Mouse (Mus musculus): ENCODE results near the gene Ctbs. TPM values are rescaled to one million over a fixed set of nuclear protein-coding genes. Genes with fewer than 3 reads are reported as not detected.

The Ctbs gene
- polyA plus RNA-seq (2015; fragmentation: Nextera tagmentation; extraction: Ambion mirVana) = 10.0 and 11.1 TPM in 2 replicates

DNA sequence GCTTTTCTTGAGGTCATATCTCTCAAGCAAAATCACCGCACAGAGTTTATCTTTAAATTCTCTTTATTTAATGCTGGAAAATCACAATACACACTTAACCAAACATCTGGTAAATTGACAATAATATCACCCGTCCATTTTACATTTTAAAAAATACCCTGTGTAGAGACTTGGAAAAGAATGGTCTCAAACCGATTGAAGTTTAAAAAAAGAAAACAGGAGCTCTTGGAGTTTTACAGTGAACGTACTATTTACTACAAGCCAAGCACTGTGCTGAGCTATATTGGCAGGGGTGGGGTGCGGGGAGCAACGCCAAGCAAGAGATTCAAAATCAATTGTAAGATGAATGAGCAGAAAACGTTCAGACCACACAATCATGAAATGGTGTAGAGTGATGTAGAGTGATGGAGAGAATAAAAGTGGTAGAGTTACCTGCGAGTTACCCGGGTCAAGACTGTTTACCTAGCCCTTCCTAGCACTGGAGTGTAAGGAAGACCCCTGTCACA is at the start of gene Ctbs:
TSS of gene Ctbs (plus strand) at position 51 of the 506 bp plus-strand sequence.
- WGBS = 40% methylated on average over 9 of the region's 9 CpGs
- Histone ChIP-seq H3K4me1 (peaks cover 14% of the 10 kb centered on the region), H3K9ac (peak within 1 kb of the TSS; percentile 64), H3K27me3 (no peaks in the 10 kb centered on the region), H3K36me3 (0 out of 2 replicates have a peak, but pooled peaks cover 3% of the 10 kb centered on the region), H3K9me3 (no peaks in the 10 kb centered on the region), H3K4me2 (peak within 1 kb of the TSS; percentile 69), H3K27ac (peak within 1 kb of the TSS; percentile 93), H3K4me3 (peak within 1 kb of the TSS; percentile 60)
- no peak for ATAC-seq (ENCODE audit: borderline replicate concordance, extremely low read depth, low FRiP score, low TSS enrichment)

DNA sequence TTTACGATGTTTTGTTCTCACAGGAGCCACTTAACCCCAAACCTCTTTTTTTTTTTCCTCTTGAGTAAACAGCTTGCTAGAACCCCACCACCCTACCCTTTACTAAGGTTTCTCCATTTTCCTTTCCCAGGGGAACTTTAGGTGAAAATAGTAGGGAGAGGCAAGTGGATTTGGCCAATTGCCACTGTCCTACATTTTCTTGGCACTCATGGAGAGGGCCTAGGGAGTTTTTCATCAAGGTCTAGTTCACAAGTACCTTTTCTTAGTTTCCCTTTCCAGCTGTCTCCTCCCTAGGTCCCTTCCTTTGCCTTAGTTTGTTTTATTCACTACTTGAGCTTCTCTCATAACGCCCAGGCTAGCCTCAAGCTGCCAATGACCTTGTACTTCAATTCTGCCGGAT is 45.8 kb upstream of the Ctbs start:
- Histone ChIP-seq H3K36me3 (no peaks in the 10 kb centered on the region), H3K9me3 (no peaks in the 10 kb centered on the region), H3K4me3 (peak overlapping the region; percentile 93), H3K27ac (peak overlapping the region; percentile 86), H3K9ac (peak overlapping the region; percentile 43), H3K27me3 (no peaks in the 10 kb centered on the region), H3K4me2 (peak overlapping the region; percentile 94), H3K4me1 (peaks cover 23% of the 10 kb centered on the region)
- no peak; the same call in 1 of the 2 replicates for ATAC-seq (ENCODE audit: borderline replicate concordance, extremely low read depth, low FRiP score, low TSS enrichment)
- 27% methylated on average over 3 of the region's 3 CpGs for WGBS

- H3K4me2 ChIP-seq = peak within 1 kb of the TSS; percentile 94
- H3K4me3 ChIP-seq = peak within 1 kb of the TSS; percentile 93
- peak; percentile 96 for ATAC-seq (ENCODE audit: borderline replicate concordance, extremely low read depth, low FRiP score, low TSS enrichment)
- H3K9ac ChIP-seq = peak within 1 kb of the TSS; percentile 85
- H3K27ac ChIP-seq = peak within 1 kb of the TSS; percentile 86
- H3K36me3 ChIP-seq = no peaks in the 10 kb centered on the region
- peaks cover 23% of the 10 kb centered on the region for H3K4me1 ChIP-seq
- no peaks in the 10 kb centered on the region for H3K27me3 ChIP-seq
- H3K9me3 ChIP-seq = no peaks in the 10 kb centered on the region
- under 1% methylated on average over 92 of the region's 100 CpGs for WGBS
These were observed 45.0 kb upstream of the Ctbs start, which contains the start of gene Ssx2ip for GRCm38 (mm10) chr3:146404311-146405201. Ssx2ip (plus strand) TSS chr3:146404642.

DNA sequence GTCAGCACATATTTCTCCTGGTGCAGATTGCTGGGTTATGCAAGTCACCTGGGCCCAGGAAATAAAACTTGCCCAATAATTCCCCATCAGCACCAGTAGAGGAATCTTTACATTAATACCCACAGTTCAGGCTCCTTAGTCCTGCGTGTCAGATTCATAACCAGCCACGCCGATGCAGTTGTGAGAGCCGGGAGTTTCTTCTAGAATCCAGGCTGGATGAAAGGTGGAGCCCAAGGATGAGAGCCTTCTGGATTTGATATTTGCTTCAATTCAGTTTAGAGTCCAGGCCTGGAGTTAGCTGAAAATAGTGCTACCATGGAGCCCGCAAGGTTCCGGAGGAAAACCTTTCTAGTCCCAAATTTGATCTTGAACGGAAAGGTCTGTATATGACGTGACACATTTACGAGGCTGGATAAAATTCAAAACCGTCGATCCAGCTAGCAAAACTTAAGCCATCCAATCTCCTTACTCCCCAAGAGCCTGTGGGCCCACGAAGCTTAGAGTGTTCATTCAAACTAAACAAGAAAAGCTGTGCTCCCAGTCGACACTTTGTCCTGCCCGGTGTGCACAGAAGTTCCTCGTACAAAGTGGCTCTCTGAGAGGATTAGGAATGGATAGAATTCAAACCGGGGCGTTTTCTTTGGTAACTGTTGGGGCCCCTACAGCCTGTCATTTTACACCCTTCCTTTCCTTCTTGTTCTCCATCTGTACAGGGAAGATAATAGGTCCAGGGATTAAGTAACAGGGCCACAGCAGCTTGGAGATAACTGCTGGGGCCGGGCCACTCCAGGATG is 44.2 kb upstream of the Ctbs start:
- H3K27ac ChIP-seq = peak overlapping the region; percentile 86
- peak overlapping the region; percentile 94 for H3K4me2 ChIP-seq
- H3K4me1 ChIP-seq = peaks cover 29% of the 10 kb centered on the region
- no peak for ATAC-seq (ENCODE audit: borderline replicate concordance, extremely low read depth, low FRiP score, low TSS enrichment)
- H3K4me3 ChIP-seq = peak overlapping the region; percentile 93
- H3K36me3 ChIP-seq = no peaks in the 10 kb centered on the region
- H3K27me3 ChIP-seq = no peaks in the 10 kb centered on the region
- no peaks in the 10 kb centered on the region for H3K9me3 ChIP-seq
- WGBS = 27% methylated on average over 18 of the region's 18 CpGs
- H3K9ac ChIP-seq = peak overlapping the region; percentile 85

DNA sequence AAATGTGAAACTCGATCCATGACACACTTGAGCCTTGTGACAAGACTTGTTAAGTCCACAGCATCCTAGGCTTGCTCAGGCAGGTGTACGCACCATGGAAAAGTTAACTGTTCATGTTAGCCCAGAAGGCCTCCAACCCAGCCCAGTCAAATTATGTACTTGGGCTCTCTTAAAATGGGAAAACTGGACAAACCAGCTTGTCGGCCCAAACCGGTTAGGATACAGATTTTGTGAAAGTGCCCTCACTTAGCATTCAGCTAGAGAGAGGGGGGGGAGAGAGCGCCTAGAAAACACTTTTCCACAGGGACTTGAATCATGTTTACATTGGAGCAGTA is 43.6 kb upstream of the Ctbs start:
- Histone ChIP-seq H3K4me2 (peak overlapping the region; percentile 94), H3K9me3 (no peaks in the 10 kb centered on the region), H3K4me3 (peak overlapping the region; percentile 93), H3K36me3 (no peaks in the 10 kb centered on the region), H3K27ac (peak overlapping the region; percentile 86), H3K4me1 (peaks cover 32% of the 10 kb centered on the region), H3K9ac (no peak overlapping the region), H3K27me3 (no peaks in the 10 kb centered on the region)
- 44% methylated on average over 5 of the region's 5 CpGs for WGBS
- peak; percentile 43 for ATAC-seq (ENCODE audit: borderline replicate concordance, extremely low read depth, low FRiP score, low TSS enrichment)

DNA sequence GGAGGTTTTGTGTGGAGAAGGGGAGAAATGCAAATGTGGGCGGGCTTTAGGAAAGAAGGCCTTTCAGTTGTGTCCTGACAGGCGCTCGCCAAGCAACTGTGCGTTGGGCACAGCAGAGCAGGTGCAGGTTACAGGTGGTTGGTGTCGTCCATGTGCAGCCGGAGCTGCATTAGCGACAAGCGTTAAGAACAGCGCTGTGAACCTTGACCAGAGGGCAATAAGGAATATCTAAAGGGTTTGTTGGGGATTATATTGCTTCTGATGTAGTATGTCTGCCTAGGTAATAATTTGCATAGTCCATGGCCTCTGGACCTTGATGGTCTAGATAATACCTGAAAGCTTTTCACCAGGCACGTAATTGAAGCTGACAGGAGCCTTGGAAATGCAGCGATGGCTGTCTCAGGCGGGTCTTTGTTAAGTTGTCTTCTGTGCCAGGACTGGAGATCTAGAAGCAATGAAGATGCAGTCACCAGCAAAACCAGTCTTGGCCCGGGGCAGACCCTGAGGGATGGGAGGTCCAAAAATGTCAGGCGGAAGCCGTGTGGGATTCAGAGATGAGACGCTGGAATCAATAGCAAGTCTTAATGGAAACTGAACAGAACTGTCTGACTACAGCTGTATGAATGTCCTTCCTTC is 42.4 kb upstream of the Ctbs start:
- H3K4me1 ChIP-seq = peaks cover 35% of the 10 kb centered on the region
- no peak overlapping the region for H3K27ac ChIP-seq
- H3K4me3 ChIP-seq = no peak overlapping the region
- no peaks in the 10 kb centered on the region for H3K36me3 ChIP-seq
- 65% methylated on average over 16 of the region's 16 CpGs for WGBS
- ATAC-seq (ENCODE audit: borderline replicate concordance, extremely low read depth, low FRiP score, low TSS enrichment) = no peak
- H3K4me2 ChIP-seq = peak overlapping the region; percentile 94
- H3K9ac ChIP-seq = no peak overlapping the region
- no peaks in the 10 kb centered on the region for H3K27me3 ChIP-seq
- no peaks in the 10 kb centered on the region for H3K9me3 ChIP-seq

DNA sequence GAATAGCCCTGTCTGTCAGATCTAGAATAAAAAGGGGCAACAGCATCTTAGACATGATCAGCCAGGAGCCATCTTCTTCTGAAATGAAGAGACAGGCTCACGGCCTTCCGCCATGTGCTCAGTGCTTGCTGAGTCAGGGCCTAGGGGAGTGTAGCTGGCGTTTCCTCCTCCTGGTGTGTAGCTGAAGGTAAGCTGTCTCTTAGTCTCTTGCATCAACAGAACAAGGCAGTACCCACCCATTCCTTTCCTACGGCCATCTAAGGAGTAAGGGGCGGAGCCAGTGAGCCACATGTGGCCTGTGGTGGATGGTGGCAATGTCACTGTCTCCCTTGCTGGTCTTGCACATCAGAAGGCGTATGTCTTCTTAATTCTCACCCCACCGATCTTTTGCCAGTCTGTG is 39.5 kb upstream of the Ctbs start:
- no peak overlapping the region for H3K4me2 ChIP-seq
- no peaks in the 10 kb centered on the region for H3K9me3 ChIP-seq
- H3K36me3 ChIP-seq = no peaks in the 10 kb centered on the region
- no peak overlapping the region for H3K9ac ChIP-seq
- peaks cover 31% of the 10 kb centered on the region for H3K4me1 ChIP-seq
- H3K27ac ChIP-seq = no peak overlapping the region
- H3K4me3 ChIP-seq = no peak overlapping the region
- no peak for ATAC-seq (ENCODE audit: borderline replicate concordance, extremely low read depth, low FRiP score, low TSS enrichment)
- 78% methylated on average over 7 of the region's 7 CpGs for WGBS
- H3K27me3 ChIP-seq = no peaks in the 10 kb centered on the region

- Histone ChIP-seq H3K27ac (no peak overlapping the region), H3K27me3 (no peaks in the 10 kb centered on the region), H3K4me3 (no peak overlapping the region), H3K9ac (no peak overlapping the region), H3K9me3 (no peaks in the 10 kb centered on the region), H3K36me3 (no peaks in the 10 kb centered on the region), H3K4me2 (no peak overlapping the region), H3K4me1 (peaks cover 21% of the 10 kb centered on the region)
- WGBS = 86% methylated on average over 2 of the region's 2 CpGs
- no peak for ATAC-seq (ENCODE audit: borderline replicate concordance, extremely low read depth, low FRiP score, low TSS enrichment)
These were observed 37.6 kb upstream of the Ctbs start for GRCm38 (mm10) chr3:146412008-146412407.

DNA sequence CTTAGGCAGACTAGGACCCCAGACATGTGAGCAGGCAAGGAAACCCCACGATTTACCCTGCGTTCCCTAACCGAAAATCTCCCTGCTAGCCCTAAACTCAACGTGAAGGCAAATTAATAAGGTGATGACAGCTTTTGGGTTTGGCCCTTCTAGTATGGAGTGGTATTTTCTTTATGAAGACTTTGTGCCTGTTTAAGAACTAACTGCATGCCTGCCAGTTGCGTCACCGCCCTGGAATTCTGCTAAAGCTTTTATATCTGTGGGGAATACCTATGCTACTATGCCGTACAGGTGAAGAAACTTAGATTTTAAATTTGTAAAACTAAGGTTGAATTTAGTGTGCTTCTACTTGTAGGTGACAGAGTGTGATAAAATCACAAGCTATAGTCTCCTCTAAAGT is 37.1 kb upstream of the Ctbs start:
- 64% methylated on average over 7 of the region's 7 CpGs for WGBS
- H3K9ac ChIP-seq = no peak overlapping the region
- ATAC-seq (ENCODE audit: borderline replicate concordance, extremely low read depth, low FRiP score, low TSS enrichment) = no peak

GRCm38 (mm10) chr3:146413016-146413415 is 36.6 kb upstream of the Ctbs start:
- H3K9ac ChIP-seq = no peak overlapping the region
- H3K27ac ChIP-seq = no peak overlapping the region
- no peaks in the 10 kb centered on the region for H3K9me3 ChIP-seq
- ATAC-seq (ENCODE audit: borderline replicate concordance, extremely low read depth, low FRiP score, low TSS enrichment) = no peak
- no peak overlapping the region for H3K4me2 ChIP-seq
- H3K4me1 ChIP-seq = peaks cover 15% of the 10 kb centered on the region
- 82% methylated on average over 13 of the region's 13 CpGs for WGBS
- peaks cover 5% of the 10 kb centered on the region for H3K36me3 ChIP-seq
- H3K27me3 ChIP-seq = no peaks in the 10 kb centered on the region
- no peak overlapping the region for H3K4me3 ChIP-seq

More for the DNA sequence above, 37.1 kb upstream of the Ctbs start:
- H3K36me3 ChIP-seq = peaks cover 2% of the 10 kb centered on the region
- H3K27me3 ChIP-seq = no peaks in the 10 kb centered on the region
- no peaks in the 10 kb centered on the region for H3K9me3 ChIP-seq
- no peak overlapping the region for H3K27ac ChIP-seq
- H3K4me1 ChIP-seq = peaks cover 20% of the 10 kb centered on the region
- H3K4me3 ChIP-seq = no peak overlapping the region
- no peak overlapping the region for H3K4me2 ChIP-seq

DNA sequence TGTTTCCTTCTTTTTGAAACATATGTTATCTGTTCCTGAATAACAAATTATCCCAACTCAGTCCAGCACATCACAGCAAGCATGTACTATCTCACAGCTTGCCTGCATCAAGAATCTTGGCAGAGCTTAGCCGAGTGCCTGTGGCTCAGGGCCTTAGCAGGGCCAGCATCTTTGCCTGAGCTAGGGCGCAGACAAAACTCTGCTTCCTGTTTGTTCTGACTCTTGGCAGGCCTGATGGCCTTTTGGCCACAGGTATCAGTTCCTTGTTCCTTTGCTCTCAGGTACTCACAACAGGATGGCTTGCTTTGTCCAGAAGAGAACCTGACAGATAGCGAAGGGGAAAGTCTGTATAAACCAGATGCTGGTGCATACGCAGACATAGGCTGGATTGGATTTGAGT is 35.6 kb upstream of the Ctbs start:
- H3K4me3 ChIP-seq = no peak overlapping the region
- no peak overlapping the region for H3K4me2 ChIP-seq
- no peak overlapping the region for H3K9ac ChIP-seq
- H3K27me3 ChIP-seq = no peaks in the 10 kb centered on the region
- WGBS = 70% methylated on average over 4 of the region's 4 CpGs
- ATAC-seq (ENCODE audit: borderline replicate concordance, extremely low read depth, low FRiP score, low TSS enrichment) = no peak
- H3K9me3 ChIP-seq = no peaks in the 10 kb centered on the region
- H3K36me3 ChIP-seq = peaks cover 9% of the 10 kb centered on the region
- H3K4me1 ChIP-seq = peaks cover 15% of the 10 kb centered on the region
- H3K27ac ChIP-seq = no peak overlapping the region

Data from lung, embryonic 15.5 days (tissue).